Mouse (Mus musculus): ENCODE measurements around the gene Evi2b. TPM values are rescaled to one million over a fixed set of nuclear protein-coding genes. Genes with fewer than 3 reads are reported as not detected.

Evi2b gene
- total RNA-seq, 1 experiment from 2014 or later = 87.8 TPM

Other genes with a start within 250 kb of the Evi2b start
- gene Gm9964, start 226.9 kb downstream of the Evi2b start, total RNA-seq (2017) = not detected in 3 replicates
- 13.7 to 20.7 TPM (median 16.1 TPM) in 3 replicates for gene Nf1, start 184.1 kb downstream of the Evi2b start, total RNA-seq (2017)
- gene Omg, start 19.7 kb downstream of the Evi2b start, total RNA-seq (2017) = 0.68 to 0.96 TPM (median 0.86 TPM) in 3 replicates
- gene Evi2, start 6.8 kb upstream of the Evi2b start, total RNA-seq (2017) = 5.3 to 20.4 TPM (median 14.3 TPM) in 3 replicates
- 136 to 257 TPM (median 204 TPM) in 3 replicates for gene Evi2a, start 6.8 kb upstream of the Evi2b start, total RNA-seq (2017)
- 18.7 to 29.0 TPM (median 19.5 TPM) in 3 replicates for gene Rab11fip4, start 67.5 kb upstream of the Evi2b start, total RNA-seq (2017)

Data from monocyte, adult 5-6 weeks (primary cell).